Mouse (Mus musculus): ENCODE data around the gene Plekhn1. TPM values are rescaled to one million over a fixed set of nuclear protein-coding genes. Genes with fewer than 3 reads are reported as not detected.

Plekhn1 gene
- total and polyA plus RNA-seq, 3 experiments: 11.8 to 20.0 TPM; not detected in 1

DNA sequence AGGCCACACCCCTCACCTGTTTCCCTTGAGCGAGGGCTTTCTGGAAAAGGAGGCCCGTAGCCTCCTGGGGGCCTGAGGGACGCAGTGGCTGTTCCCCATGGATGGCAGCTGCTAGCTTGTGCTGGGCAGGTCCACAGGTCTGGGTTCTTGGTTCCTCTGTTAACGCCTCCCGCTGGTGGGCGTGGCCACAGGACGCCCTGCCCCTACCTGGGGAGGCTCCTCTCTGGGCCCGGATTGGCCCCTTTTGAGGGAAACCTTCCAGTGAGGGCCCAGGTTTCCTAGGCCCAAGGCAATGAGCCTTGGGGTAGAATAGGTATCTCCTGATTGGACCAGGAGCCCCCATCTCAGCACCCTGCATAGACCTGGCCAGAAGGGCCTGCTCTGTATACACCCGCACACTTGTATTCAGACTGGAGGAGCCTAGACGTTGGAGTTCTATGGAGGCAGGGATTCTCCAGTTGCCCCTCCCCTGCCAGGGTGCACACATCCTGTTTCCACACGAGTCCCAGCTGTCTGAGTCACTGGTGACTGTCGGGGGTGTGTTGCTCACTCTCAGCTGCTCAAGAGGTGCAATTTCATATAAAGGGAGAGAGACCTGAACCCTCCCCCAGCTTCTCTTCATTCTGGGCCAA is 6.1 kb downstream of the Plekhn1 start:
- Histone ChIP-seq H3K79me2 (ENCODE audit: control insufficient read depth, insufficient read depth, low read length, poor library complexity) (no peaks in the 10 kb centered on the region), H3K27me3 (ENCODE audit: control insufficient read depth in 1 of 2, insufficient read depth in 2 of 2, low read length in 2 of 2) (no peaks in the 10 kb centered on the region), H3K4me3 (ENCODE audit: control insufficient read depth in 1 of 2, insufficient read depth in 1 of 2, low read depth in 2 of 2, low read length in 2 of 2) (no peak overlapping the region), H3K27ac (ENCODE audit: control insufficient read depth, low read depth, low read length) (no peak overlapping the region), H3K9ac (ENCODE audit: control insufficient read depth, low read depth, low read length, poor library complexity, severe bottlenecking) (no peak overlapping the region), H3K9me3 (replicated peaks; ENCODE audit: insufficient read depth, low read length) (no peaks in the 10 kb centered on the region), H3K36me3 (ENCODE audit: control insufficient read depth in 1 of 2, insufficient read depth in 2 of 2, low read length in 2 of 2) (no peaks in the 10 kb centered on the region), H3K4me1 (ENCODE audit: control insufficient read depth in 1 of 2, insufficient read depth in 2 of 2, low read length in 2 of 2) (no peaks in the 10 kb centered on the region)
- no peak for TF ChIP-seq ZC3H11A (IDR thresholded peaks at IDR 0.05; ENCODE audit: low read depth, low read length)
- no peak for TF ChIP-seq NELFE (IDR thresholded peaks at IDR 0.05; ENCODE audit: low read depth, low read length)
- TF ChIP-seq USF2 (IDR thresholded peaks at IDR 0.05; ENCODE audit: borderline replicate concordance in 1 of 2, insufficient read depth in 1 of 2, low read depth in 1 of 2, low read length in 2 of 2): no peak
- no peak for TF ChIP-seq BHLHE40 (IDR thresholded peaks at IDR 0.05; ENCODE audit: borderline replicate concordance, low read depth, low read length)
- no peak for TF ChIP-seq RCOR1 (IDR thresholded peaks at IDR 0.05; ENCODE audit: low read depth, low read length)
- TF ChIP-seq MAZ (IDR thresholded peaks at IDR 0.05; ENCODE audit: low read depth, low read length): no peak
- TF ChIP-seq ZNF384 (IDR thresholded peaks at IDR 0.05; ENCODE audit: low read depth, low read length): no peak
- TF ChIP-seq TAL1 (IDR thresholded peaks at IDR 0.05; ENCODE audit: low read length): no peak
- TF ChIP-seq JUND (IDR thresholded peaks at IDR 0.05; ENCODE audit: low read depth, low read length): no peak
- no peak for TF ChIP-seq POLR2AphosphoS5 (IDR thresholded peaks at IDR 0.05; ENCODE audit: borderline replicate concordance, low read depth, low read length)
- no peak for TF ChIP-seq SMC3 (IDR thresholded peaks at IDR 0.05; ENCODE audit: low read depth, low read length)
- no peak for TF ChIP-seq ETS1 (IDR thresholded peaks at IDR 0.05; ENCODE audit: low read depth, low read length)
- no peak for TF ChIP-seq GABPA (IDR thresholded peaks at IDR 0.05; ENCODE audit: low read depth, low read length)
- TF ChIP-seq MYC (IDR thresholded peaks at IDR 0.05; ENCODE audit: low read depth, low read length): no peak
- no peak for TF ChIP-seq ZKSCAN1 (IDR thresholded peaks at IDR 0.05; ENCODE audit: low read depth, low read length)
- no peak for TF ChIP-seq CTCF (IDR thresholded peaks at IDR 0.05 in 2 of 3, conservative IDR thresholded peaks at IDR 0.05 in 1 of 3; ENCODE audit: control insufficient read depth in 1 of 3, insufficient read depth in 1 of 3, low read depth in 2 of 3, low read length in 3 of 3, poor library complexity in 1 of 3, severe bottlenecking in 1 of 3)
- no peak for TF ChIP-seq TCF12 (IDR thresholded peaks at IDR 0.05; ENCODE audit: low read depth, low read length)
- DNase-seq (ENCODE audit: low read depth, low spot score): no peak

DNA sequence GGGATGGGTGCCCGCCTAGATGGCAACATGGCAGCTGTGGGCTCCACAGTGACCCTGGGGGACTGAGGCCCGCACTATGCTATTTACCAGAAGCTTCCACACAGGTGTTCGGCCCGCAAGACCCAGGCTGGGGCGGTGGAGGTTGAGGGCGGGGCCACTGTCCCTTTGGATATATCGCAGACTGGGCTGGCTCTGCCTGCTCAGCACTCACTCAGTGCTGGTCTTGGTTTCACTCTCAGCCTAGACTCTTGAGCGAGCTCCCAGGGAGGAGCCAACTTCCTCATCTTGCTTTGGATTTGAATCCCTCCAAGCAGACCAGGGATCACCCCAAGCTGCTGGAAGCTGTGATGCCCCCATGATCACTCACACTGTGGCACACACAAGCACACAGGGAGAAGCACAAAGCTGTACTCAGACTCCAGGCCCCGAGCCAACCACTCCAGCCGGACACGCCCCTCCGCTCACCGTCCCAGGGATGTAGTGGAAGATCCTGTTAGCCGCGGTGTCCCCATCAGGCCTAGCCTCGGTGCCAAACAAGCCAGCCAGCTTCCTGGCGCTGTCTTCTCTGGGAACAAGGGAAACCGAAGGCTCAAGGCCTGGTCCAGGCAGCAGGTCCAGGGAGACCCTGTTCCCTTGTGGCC is 6.8 kb downstream of the Plekhn1 start:
- Histone ChIP-seq H3K27me3 (ENCODE audit: control insufficient read depth in 1 of 2, insufficient read depth in 2 of 2, low read length in 2 of 2) (no peaks in the 10 kb centered on the region), H3K4me1 (ENCODE audit: control insufficient read depth in 1 of 2, insufficient read depth in 2 of 2, low read length in 2 of 2) (no peaks in the 10 kb centered on the region), H3K4me3 (ENCODE audit: control insufficient read depth in 1 of 2, insufficient read depth in 1 of 2, low read depth in 2 of 2, low read length in 2 of 2) (no peak overlapping the region), H3K27ac (ENCODE audit: control insufficient read depth, low read depth, low read length) (no peak overlapping the region), H3K9ac (ENCODE audit: control insufficient read depth, low read depth, low read length, poor library complexity, severe bottlenecking) (no peak overlapping the region), H3K79me2 (ENCODE audit: control insufficient read depth, insufficient read depth, low read length, poor library complexity) (no peaks in the 10 kb centered on the region), H3K36me3 (ENCODE audit: control insufficient read depth in 1 of 2, insufficient read depth in 2 of 2, low read length in 2 of 2) (no peaks in the 10 kb centered on the region), H3K9me3 (replicated peaks; ENCODE audit: insufficient read depth, low read length) (no peaks in the 10 kb centered on the region)
- TF ChIP-seq POLR2A (IDR thresholded peaks at IDR 0.05; ENCODE audit: control insufficient read depth in 1 of 2, insufficient read depth in 1 of 2, low read depth in 1 of 2, low read length in 2 of 2, poor library complexity in 1 of 2) (no peak), MYB (IDR thresholded peaks at IDR 0.05; ENCODE audit: low read depth, low read length) (no peak), CHD2 (IDR thresholded peaks at IDR 0.05; ENCODE audit: low read length) (no peak), EP300 (IDR thresholded peaks at IDR 0.05; ENCODE audit: low read depth in 1 of 2, low read length in 2 of 2) (no peak), ZMIZ1 (IDR thresholded peaks at IDR 0.05; ENCODE audit: low read depth, low read length) (no peak), NELFE (IDR thresholded peaks at IDR 0.05; ENCODE audit: low read depth, low read length) (no peak), RAD21 (IDR thresholded peaks at IDR 0.05; ENCODE audit: low read depth, low read length) (no peak), USF2 (IDR thresholded peaks at IDR 0.05; ENCODE audit: borderline replicate concordance in 1 of 2, insufficient read depth in 1 of 2, low read depth in 1 of 2, low read length in 2 of 2) (no peak), MXI1 (IDR thresholded peaks at IDR 0.05; ENCODE audit: low read depth, low read length) (no peak), TAL1 (IDR thresholded peaks at IDR 0.05; ENCODE audit: low read length) (no peak), POLR2AphosphoS2 (IDR thresholded peaks at IDR 0.05; ENCODE audit: low read length) (no peak), HCFC1 (IDR thresholded peaks at IDR 0.05; ENCODE audit: low read depth, low read length) (no peak), SIN3A (IDR thresholded peaks at IDR 0.05; ENCODE audit: low read length) (no peak), ELF1 (IDR thresholded peaks at IDR 0.05; ENCODE audit: low read depth, low read length) (no peak), SMC3 (IDR thresholded peaks at IDR 0.05; ENCODE audit: low read depth, low read length) (no peak), USF1 (IDR thresholded peaks at IDR 0.05; ENCODE audit: low read depth, low read length) (no peak)
- no peak for DNase-seq (ENCODE audit: low read depth, low spot score)

Measured in MEL (cell line).